Mouse (Mus musculus) liver, postnatal 0 days (tissue): ENCODE measurements around the gene Fmo4.

Experiments used
- CTCF ChIP-seq: sonication (generic); IDR thresholded peaks from 2 replicates; pipeline ENCODE4 v1.5.1; 2016; ENCODE audit warnings: antibody characterized with exemption, low read depth
- EP300 ChIP-seq: IDR thresholded peaks from 2 replicates; pipeline ENCODE4 v1.6.1; 2016; ENCODE audit warnings: antibody characterized with exemption, low read depth, mild to moderate bottlenecking

- TF ChIP-seq EP300 (no peak), CTCF (no peak)
These were observed 64.2 kb downstream of the Fmo4 start for GRCm38 (mm10) chr1:162749607-162750006.
